8 mouse cellular contexts compared by ENCODE assay signal in genomic region chr12:79924921-79925703, GRCm38 (mm10).
DNase-seq lines count a peak whose midpoint lies in the region; ATAC-seq and TF ChIP-seq lines count a peak whose summit lies in the region.

No protein-coding gene starts in this region.

- no peaks in the 10 kb centered on the region for H3K27me3 ChIP-seq in heart, adult 2 months (ENCODE audit: control insufficient read depth, insufficient read depth, low read length)
- H3K27me3 ChIP-seq in heart, embryonic 11.5 days (ENCODE audit: control insufficient read depth, insufficient read depth, low read length), result no peaks in the 10 kb centered on the region
- no peaks in the 10 kb centered on the region for H3K27me3 ChIP-seq in midbrain, postnatal 0 days (ENCODE audit: insufficient read depth, low read length)

- WGBS in heart, adult 2 months, result 47% methylated on average over 16 of the region's 16 CpGs
- 10% methylated on average over 16 of the region's 16 CpGs for WGBS in heart, embryonic 11.5 days (ENCODE audit: insufficient replicate concordance)
- 4% methylated on average over 16 of the region's 16 CpGs for whole genome bisulfite sequencing in midbrain, postnatal 0 days

- no peak for TF ChIP-seq CTCF in heart, adult 2 months (IDR thresholded peaks at IDR 0.05)
- no peak; the same call in 1 of the 2 replicates for TF ChIP-seq CTCF in midbrain, postnatal 0 days (IDR thresholded peaks at IDR 0.05)

- H3K9me3 ChIP-seq in heart, embryonic 11.5 days (replicated peaks; ENCODE audit: control insufficient read depth, low read length), result no peaks in the 10 kb centered on the region
- no peaks in the 10 kb centered on the region for H3K9me3 ChIP-seq in midbrain, postnatal 0 days (ENCODE audit: low read length)

- DNase-seq in heart, adult 2 months, result no peak
- no peak for DNase-seq in heart, postnatal 36 days
- peak; percentile 76 for DNase-seq in brain, embryonic 18.5 days (ENCODE audit: low read depth, low spot score)
- peak; percentile 58 to 69 for DNase-seq in layer of hippocampus, postnatal 10 days (ENCODE audit: low spot score in 2 of 2)
- peak; percentile 91 for DNase-seq in midbrain, postnatal 0 days (ENCODE audit: low spot score)
- DNase-seq in adrenal gland, postnatal 4 days (ENCODE audit: low spot score in 2 of 2), result no peak
- DNase-seq in spleen, adult 12 weeks (ENCODE audit: low spot score), result no peak

- TF ChIP-seq POLR2A in heart, adult 2 months (IDR thresholded peaks at IDR 0.05; ENCODE audit: insufficient read depth, low read depth, low read length), result no peak

- peak overlapping the region; percentile 32; the same call in 1 of the 2 replicates for H3K9ac ChIP-seq in heart, adult 2 months (ENCODE audit: low read depth, low read length)
- peak overlapping the region; percentile 63 for H3K9ac ChIP-seq in heart, embryonic 11.5 days (ENCODE audit: low read depth, low read length)
- peak overlapping the region; percentile 9; the same call in 1 of the 2 replicates for H3K9ac ChIP-seq in midbrain, postnatal 0 days (replicated peaks; ENCODE audit: low read length, poor library complexity, severe bottlenecking)

- H3K36me3 ChIP-seq in heart, adult 2 months (ENCODE audit: control insufficient read depth, insufficient read depth, low read length), result peaks cover 3% of the 10 kb centered on the region
- H3K36me3 ChIP-seq in heart, embryonic 11.5 days (ENCODE audit: control insufficient read depth, insufficient read depth, low read length), result no peaks in the 10 kb centered on the region
- H3K36me3 ChIP-seq in midbrain, postnatal 0 days (ENCODE audit: insufficient read depth, low read length), result no peaks in the 10 kb centered on the region

- peak overlapping the region; percentile 7 for H3K4me2 ChIP-seq in heart, embryonic 11.5 days
- H3K4me2 ChIP-seq in midbrain, postnatal 0 days (ENCODE audit: low read depth, low read length, poor library complexity, severe bottlenecking), result peak overlapping the region; percentile 13

- peaks cover 26% of the 10 kb centered on the region for H3K4me1 ChIP-seq in heart, adult 2 months (ENCODE audit: control insufficient read depth, insufficient read depth, low read length)
- peaks cover 39% of the 10 kb centered on the region for H3K4me1 ChIP-seq in heart, embryonic 11.5 days (ENCODE audit: control insufficient read depth, insufficient read depth, low read length)
- peaks cover 21% of the 10 kb centered on the region for H3K4me1 ChIP-seq in midbrain, postnatal 0 days (ENCODE audit: insufficient read depth, low read length)

- intact Hi-C loops in heart, adult 2 months (cut with DNase I), result loop anchor here (1.0 to 10.0 kb wide), 5 partner anchors 12 to 310 kb away; no protein-coding TSS in a partner anchor
- intact Hi-C loops in heart, postnatal 36 days (cut with DNase I), result loop anchor here (5.0 kb wide), 1 partner anchor 187 kb away; the partner anchor contains the start of gene Zfp36l1

- H3K79me2 ChIP-seq in heart, adult 2 months (replicated peaks; ENCODE audit: control insufficient read depth, insufficient read depth, low read length), result no peaks in the 10 kb centered on the region

- peak overlapping the region; percentile 57 for H3K27ac ChIP-seq in heart, adult 2 months
- H3K27ac ChIP-seq in heart, embryonic 11.5 days (ENCODE audit: low read depth, low read length), result peak overlapping the region; percentile 79
- peak overlapping the region; percentile 88 for H3K27ac ChIP-seq in midbrain, postnatal 0 days (ENCODE audit: low read depth, low read length)

- no peak overlapping the region for H3K4me3 ChIP-seq in heart, adult 2 months
- no peak overlapping the region for H3K4me3 ChIP-seq in heart, embryonic 11.5 days (ENCODE audit: low read depth, low read length)
- H3K4me3 ChIP-seq in midbrain, postnatal 0 days (ENCODE audit: low read depth, low read length), result no peak overlapping the region

- no peak for ATAC-seq in heart, embryonic 11.5 days (replicated peaks; ENCODE audit: insufficient number of reproducible peaks, low FRiP score, low TSS enrichment)
- ATAC-seq in midbrain, postnatal 0 days (ENCODE audit: low FRiP score), result peak; percentile 85

- TF ChIP-seq EP300 in heart, adult 2 months (IDR thresholded peaks at IDR 0.05; ENCODE audit: insufficient read depth, low read depth, low read length), result 0 out of 2 replicates have a peak, but pooled peaks have one; percentile 31

Comparison
In these comparisons a context has a peak if more than half of its experiments do, and no peak if none do; other contexts are left out.
1. DNase-seq: peak in brain, embryonic 18.5 days (single experiment), layer of hippocampus, postnatal 10 days (2 of 2) and midbrain, postnatal 0 days (single experiment); none in heart, adult 2 months (0 of 2), heart, postnatal 36 days (0 of 2), adrenal gland, postnatal 4 days (0 of 2) and spleen, adult 12 weeks (single experiment).
2. H3K9ac ChIP-seq: peak in every context shown above with its lines; median percentile 63 in heart, embryonic 11.5 days; 32 in heart, adult 2 months; 9 in midbrain, postnatal 0 days.
3. Peak in every context shown above with its lines, with median percentiles within 50 percentile points of each other: H3K27ac ChIP-seq.